Mouse (Mus musculus): ENCODE results near the gene B4galnt3. TPM values are rescaled to one million over a fixed set of nuclear protein-coding genes. Genes with fewer than 3 reads are reported as not detected.

B4galnt3 gene
- total RNA-seq, 2 experiments from 2014 or later = not detected

GRCm38 (mm10) chr6:120227068-120227467 is 67.3 kb downstream of the B4galnt3 start:
- no peak for ATAC-seq (ENCODE audit: poor library complexity, severe bottlenecking)

DNA sequence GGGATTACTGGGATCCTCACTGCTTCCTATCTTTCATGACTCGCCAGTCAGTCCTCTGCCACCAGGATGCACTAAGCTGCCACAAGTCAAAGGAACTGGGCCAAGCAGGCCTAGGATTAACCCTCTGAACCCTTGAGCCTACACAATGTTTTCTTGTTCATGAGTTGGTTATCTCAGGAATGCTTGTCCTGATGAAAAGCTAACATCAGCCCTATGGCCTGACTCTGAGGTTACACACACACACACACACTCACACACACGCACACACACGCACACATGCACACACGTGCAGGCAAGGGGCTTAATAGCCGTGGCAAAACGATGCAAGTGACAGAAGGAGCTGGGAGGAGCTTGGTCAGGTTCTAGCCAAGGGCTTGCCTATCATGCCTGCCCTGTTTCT is 69.0 kb downstream of the B4galnt3 start:
- no peak for ATAC-seq (ENCODE audit: poor library complexity, severe bottlenecking)

DNA sequence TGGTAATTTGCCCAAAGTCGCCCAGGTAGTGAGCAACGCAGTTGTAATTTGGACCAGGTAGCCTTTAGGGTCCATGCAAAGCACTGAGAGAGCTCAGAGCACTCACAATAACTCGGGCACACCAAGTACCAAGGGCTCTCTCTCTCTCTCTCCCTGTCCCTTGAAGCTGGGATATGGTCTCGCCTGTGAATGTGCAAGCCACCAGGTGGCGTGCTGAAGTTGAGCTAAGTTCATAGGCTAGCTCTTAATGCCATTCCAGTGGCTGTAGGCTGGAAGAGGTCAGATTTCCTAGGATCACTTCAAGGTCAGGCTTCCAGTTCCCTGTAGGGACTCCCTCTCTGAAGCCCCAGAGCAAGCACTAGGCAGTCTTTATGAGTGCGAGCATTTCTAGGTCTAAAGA is 71.7 kb downstream of the B4galnt3 start:
- no peak for ATAC-seq (ENCODE audit: poor library complexity, severe bottlenecking)

GRCm38 (mm10) chr6:120219281-120219680 is 75.1 kb downstream of the B4galnt3 start:
- ATAC-seq (ENCODE audit: poor library complexity, severe bottlenecking) = no peak

GRCm38 (mm10) chr6:120216702-120217101 is 77.7 kb downstream of the B4galnt3 start:
- ATAC-seq (ENCODE audit: poor library complexity, severe bottlenecking) = 0 out of 2 replicates have a peak, but pooled peaks have one; percentile 33

GRCm38 (mm10) chr6:120211536-120211935 is 82.8 kb downstream of the B4galnt3 start:
- no peak for ATAC-seq (ENCODE audit: poor library complexity, severe bottlenecking)

GRCm38 (mm10) chr6:120206586-120206985 is 87.8 kb downstream of the B4galnt3 start:
- no peak for ATAC-seq (ENCODE audit: poor library complexity, severe bottlenecking)

DNA sequence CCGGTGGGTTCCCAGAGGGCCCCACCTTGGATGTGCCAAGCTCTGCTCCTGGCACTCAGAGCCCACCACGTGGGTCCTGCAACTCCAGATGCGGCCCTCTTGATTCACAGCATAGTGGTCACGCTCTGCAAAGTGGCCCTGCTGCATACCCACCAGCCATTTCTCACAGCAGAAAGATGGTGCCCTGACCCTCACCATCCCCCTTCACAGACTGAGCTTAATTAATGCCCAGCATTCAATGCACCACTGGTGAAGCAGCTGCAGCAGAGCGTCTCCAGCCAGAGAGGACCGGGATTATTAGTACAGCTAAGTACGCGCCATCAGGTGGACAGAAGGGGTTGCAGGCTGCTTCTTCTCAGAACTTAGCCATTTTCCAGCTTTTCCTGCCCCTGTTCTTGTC is 92.0 kb downstream of the B4galnt3 start:
- no peak for ATAC-seq (ENCODE audit: poor library complexity, severe bottlenecking)

GRCm38 (mm10) chr6:120201956-120202355 is 92.4 kb downstream of the B4galnt3 start:
- no peak for ATAC-seq (ENCODE audit: poor library complexity, severe bottlenecking)

- ATAC-seq (ENCODE audit: poor library complexity, severe bottlenecking) = no peak
These were observed 94.5 kb downstream of the B4galnt3 start for GRCm38 (mm10) chr6:120199638-120200394.

- ATAC-seq (ENCODE audit: poor library complexity, severe bottlenecking) = peak; percentile 71
These were observed 96.4 kb downstream of the B4galnt3 start for GRCm38 (mm10) chr6:120197964-120198363.

DNA sequence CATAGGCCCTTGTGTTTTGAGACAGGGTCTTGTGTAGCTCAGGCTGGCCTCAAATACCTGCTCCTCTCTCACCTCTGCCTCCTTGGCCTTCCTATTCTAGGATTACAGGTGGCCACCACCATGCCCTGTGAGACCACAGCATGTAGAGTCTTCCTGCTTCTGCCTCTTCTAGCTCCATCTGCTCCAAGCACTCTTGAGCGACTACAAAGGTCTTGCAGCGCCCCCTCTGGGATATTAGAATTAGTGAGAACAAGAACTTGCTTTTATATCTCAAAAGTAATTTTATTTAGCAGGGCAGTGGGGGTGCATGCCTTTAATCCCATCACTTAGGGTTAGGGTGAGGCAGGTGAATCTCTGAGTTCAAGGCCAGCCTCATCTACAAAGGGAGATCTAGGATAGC is 97.5 kb downstream of the B4galnt3 start:
- ATAC-seq (ENCODE audit: poor library complexity, severe bottlenecking) = peak; percentile 30

- no peak for ATAC-seq (ENCODE audit: poor library complexity, severe bottlenecking)
These were observed 99.4 kb downstream of the B4galnt3 start for GRCm38 (mm10) chr6:120194963-120195362.

DNA sequence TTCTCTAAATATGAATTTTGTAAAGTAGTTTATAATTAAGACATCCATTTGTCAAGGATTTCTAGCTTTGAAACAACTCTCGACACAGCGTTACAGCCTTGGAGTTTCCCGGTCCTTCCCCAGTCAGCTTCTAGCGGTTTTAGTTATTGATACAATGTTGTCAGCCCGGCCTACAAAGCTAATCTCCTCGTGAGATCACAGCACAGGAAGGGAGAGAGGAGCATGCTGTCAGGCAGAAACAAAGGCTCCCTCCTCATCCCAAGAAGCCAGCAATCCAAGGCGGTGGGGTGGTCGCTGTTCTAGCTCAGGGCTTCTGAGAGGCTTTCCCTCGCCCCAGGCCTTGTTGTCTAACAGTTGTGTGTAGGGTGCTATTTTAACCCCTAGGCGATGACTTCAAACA is 100.1 kb downstream of the B4galnt3 start:
- no peak for ATAC-seq (ENCODE audit: poor library complexity, severe bottlenecking)

- ATAC-seq (ENCODE audit: poor library complexity, severe bottlenecking) = no peak
These were observed 100.6 kb downstream of the B4galnt3 start for GRCm38 (mm10) chr6:120193793-120194192.

DNA sequence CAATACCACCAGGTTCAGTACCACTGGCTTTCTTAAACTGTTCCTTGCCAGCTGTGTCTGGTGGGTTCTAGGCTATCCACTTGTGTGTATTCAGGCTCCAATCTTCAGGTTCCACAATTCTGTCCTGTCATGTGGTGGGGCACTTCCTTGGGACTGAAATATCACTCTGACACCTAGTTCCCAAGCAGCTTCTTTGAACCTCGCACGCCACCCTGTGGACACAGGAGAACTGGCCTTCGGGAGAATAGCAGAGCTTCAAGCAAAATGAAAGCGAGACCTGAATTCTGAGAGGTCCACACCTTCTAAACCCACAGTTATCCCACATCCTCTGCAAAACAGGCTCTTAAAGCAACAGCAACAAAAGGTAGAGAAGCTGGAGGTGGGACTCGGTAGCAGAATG is 101.2 kb downstream of the B4galnt3 start:
- peak; percentile 77 for ATAC-seq (ENCODE audit: poor library complexity, severe bottlenecking)

DNA sequence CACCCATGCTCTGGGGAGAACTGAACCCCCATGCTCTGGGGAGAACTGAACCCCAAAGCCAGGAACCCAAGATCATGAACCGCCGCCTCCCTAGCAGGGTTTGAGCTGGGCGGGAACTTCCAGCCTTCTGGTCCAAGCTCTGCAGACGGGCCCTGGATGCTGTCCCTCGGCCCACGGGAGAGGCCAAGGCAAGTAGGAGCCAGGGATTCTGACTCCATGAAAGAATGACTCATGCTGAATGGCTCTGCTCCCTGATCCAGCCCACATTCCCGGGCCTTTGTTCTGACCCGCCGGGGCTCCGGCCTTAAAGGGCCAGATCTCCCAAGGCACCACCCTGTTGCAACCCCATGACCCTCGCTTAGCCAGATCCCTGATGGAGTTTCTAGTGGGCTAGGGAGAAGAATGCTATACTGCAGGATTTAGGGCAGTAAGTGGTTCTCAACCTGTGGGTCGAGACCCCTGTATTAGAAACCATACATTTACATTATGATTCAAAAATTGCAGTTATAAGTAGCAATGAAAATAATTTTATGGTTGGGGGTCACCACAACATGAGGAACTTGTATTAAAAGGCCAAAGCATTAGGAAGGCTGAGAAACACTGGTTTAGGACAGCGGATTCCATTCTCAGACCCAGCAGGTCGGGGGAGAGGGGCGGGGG is 102.0 kb downstream of the B4galnt3 start:
- ATAC-seq (ENCODE audit: poor library complexity, severe bottlenecking) = no peak

DNA sequence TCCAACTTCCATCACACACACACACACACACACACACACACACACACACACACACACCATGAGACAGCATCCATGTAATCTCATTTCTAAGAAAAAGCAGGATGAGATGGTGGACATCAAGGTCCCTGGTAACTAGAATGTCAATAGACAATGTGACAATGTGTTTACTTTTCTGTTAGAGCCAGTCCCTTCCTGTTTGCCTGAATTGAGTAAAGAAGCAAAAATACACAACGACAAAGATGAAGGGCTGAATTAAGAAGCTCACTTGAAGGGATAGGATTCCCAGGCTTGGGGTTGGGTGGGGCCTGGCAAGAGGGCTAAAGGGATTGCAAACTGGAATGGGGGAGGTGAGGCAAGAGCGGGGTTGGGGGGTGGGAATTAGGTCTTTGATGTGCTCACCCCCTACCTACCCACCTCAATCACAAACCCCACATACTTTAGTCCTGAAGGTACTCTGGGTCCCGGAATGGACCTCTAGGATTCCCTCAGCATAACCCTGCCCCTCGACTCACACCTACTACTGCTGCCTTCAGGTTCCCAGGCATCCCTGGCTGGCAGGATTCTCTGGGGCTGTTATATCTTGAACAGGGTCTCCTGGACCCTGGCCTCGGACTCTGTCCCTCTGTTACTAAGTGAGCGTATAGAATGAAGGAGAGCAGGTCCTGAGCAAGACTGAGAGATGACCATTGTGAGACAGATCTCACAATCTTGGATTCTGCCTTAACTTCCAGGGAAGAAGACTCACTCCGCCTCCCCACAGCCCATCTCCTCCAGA is 102.8 kb downstream of the B4galnt3 start:
- ATAC-seq (ENCODE audit: poor library complexity, severe bottlenecking) = no peak

DNA sequence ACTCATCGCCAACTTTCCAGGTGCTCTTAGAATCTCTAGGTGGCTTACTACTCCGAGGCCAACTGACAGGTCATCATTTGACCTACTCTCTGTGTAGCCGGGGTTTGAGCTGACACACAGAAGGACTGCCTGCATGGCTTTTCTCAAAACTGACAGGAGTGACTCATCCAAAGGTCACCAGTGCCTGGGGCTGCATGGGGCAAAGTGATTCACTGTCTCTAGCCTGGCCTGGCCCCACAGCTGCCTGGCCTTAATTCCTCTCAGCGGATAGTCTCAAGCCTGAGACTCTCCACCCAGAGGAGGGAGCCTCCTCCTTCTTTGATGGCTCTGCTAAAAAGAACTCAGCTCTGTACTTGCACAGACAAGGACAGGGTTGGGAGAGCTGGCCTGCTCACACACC is 103.4 kb downstream of the B4galnt3 start:
- no peak for ATAC-seq (ENCODE audit: poor library complexity, severe bottlenecking)

DNA sequence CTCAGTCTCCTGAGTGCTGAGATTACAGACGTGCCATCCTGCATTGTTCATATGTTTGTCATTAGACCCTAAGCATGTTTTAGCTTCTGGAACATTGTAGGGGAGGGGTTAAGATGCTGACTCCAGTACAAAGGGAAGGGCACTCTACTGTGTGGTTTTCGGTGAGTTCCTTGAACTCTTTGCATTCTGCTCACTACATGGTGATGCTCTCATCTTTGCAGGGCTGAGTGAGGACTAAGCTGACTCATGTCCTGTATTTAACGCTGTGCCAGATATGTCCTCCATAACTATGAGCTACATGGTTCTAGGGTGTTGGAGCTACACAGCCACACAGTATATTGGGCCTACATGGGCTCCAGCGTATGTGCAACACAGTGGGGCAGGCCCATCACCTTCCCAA is 104.0 kb downstream of the B4galnt3 start:
- ATAC-seq (ENCODE audit: poor library complexity, severe bottlenecking) = no peak

- ATAC-seq (ENCODE audit: poor library complexity, severe bottlenecking) = peak; percentile 33
These were observed 105.1 kb downstream of the B4galnt3 start for GRCm38 (mm10) chr6:120189287-120189686.
